Mouse (Mus musculus): ENCODE measurements at regions not wholly inside any gene's neighbourhood (a gene's known extent, or its start where the extent isn't known, plus 50 kb on each side); places are given as distances from the start of the nearest gene placed in this dataset.

DNA sequence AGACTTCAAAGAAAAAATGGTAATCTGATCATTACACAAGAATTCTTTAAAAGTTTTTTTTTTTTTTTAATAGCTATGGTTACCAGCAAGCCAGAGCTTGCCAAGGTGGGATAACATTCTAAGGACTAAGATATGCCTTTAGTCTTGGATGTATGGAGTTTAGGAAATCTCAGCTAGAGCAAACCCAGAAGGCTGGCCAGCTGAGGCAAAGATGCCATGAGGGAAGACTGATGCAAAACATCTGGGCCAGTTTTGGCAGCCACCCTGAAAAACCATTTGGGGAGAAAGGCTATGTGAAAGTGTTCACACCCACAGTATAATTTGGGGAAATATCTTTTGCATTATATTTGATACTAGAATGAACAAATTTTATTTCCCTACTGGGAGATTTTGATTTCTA is 57.9 kb upstream of the Adgrg2 start:
- no peak for ATAC-seq (replicated peaks; ENCODE audit: low FRiP score)
- H3K36me3 ChIP-seq = no peaks in the 10 kb centered on the region
- H3K4me3 ChIP-seq (replicated peaks) = no peak overlapping the region
- H3K4me2 ChIP-seq = no peak overlapping the region
- no peak overlapping the region for H3K27ac ChIP-seq
- no peaks in the 10 kb centered on the region for H3K9me3 ChIP-seq (replicated peaks)
- H3K4me1 ChIP-seq = no peaks in the 10 kb centered on the region
- no peak overlapping the region for H3K9ac ChIP-seq
- H3K27me3 ChIP-seq = no peaks in the 10 kb centered on the region

DNA sequence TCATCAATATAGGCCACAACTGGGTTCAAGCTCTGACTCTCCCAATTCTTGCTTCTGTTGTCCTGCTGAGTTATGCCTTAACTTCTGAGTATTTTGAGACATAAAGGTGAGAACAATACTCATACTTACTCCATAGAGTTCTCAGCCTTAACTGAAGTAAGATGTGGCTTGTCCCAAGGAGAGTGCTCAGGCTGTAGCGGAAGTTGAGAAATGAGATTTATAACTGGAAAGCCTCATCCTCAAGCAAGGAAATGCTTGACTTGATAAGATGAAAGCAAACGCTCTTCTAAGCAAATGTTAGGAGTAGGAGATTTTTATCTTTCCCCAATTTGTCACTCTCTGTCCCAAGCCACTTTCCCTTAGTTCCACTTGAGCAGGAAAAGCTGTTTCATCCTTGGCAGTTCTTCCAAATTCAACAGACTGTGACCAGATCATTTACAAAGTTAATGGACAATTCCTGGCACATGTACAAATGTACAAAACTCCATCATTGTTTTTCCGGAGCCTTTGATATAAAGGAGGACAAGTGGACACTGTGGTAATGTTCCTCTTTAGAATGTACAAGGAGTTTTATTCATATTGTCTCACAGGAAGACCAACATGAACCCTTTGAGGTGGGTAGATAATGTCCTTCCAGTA is 52.0 kb upstream of the Adgrg2 start:
- peak; percentile 82 for ATAC-seq (replicated peaks; ENCODE audit: low FRiP score)

More for the DNA sequence above, 52.0 kb upstream of the Adgrg2 start:
- Histone ChIP-seq H3K9me3 (replicated peaks) (no peaks in the 10 kb centered on the region), H3K4me1 (no peaks in the 10 kb centered on the region), H3K4me3 (replicated peaks) (no peak overlapping the region), H3K9ac (no peak overlapping the region), H3K27me3 (peaks cover 8% of the 10 kb centered on the region; the same call in 1 of the 2 replicates), H3K36me3 (no peaks in the 10 kb centered on the region), H3K27ac (no peak overlapping the region), H3K4me2 (no peak overlapping the region)
- 51% methylated on average over 3 of the region's 3 CpGs for WGBS
